Mouse (Mus musculus) heart, adult 2 months (tissue): ENCODE data around the gene Btc. TPM values are rescaled to one million over a fixed set of nuclear protein-coding genes. Genes with fewer than 3 reads are reported as not detected.
A peak's percentile ranks its signal among the peaks of the same experiment; 100 is the strongest.

ENCODE experiments used
- DNase-seq, 2 experiments: peaks; one replicate each; pipeline ENCODE4 v3.0.0; 2021
- H3K27ac ChIP-seq: fragments of 200-600 bp; 2 replicates; pipeline ENCODE4 v1.8.1; 2022
- H3K27me3 ChIP-seq: fragments of 200-500 bp; 2 replicates; pipeline ENCODE4 v1.6.1; 2012; ENCODE audit warnings: mild to moderate bottlenecking, low read length, inconsistent platforms, mixed read lengths; ENCODE audit not compliant: control insufficient read depth, insufficient read depth
- H3K36me3 ChIP-seq: fragments of 200-500 bp; 2 replicates; pipeline ENCODE4 v1.6.1; 2012; ENCODE audit warnings: low read length, inconsistent platforms; ENCODE audit not compliant: control insufficient read depth, insufficient read depth
- H3K4me1 ChIP-seq: fragments of 200-500 bp; 2 replicates; pipeline ENCODE4 v1.6.1; 2011; ENCODE audit warnings: low read length; ENCODE audit not compliant: control insufficient read depth, insufficient read depth
- H3K4me3 ChIP-seq: fragments of 200-600 bp; 2 replicates; pipeline ENCODE4 v1.8.1; 2022
- H3K79me2 ChIP-seq: fragments of 200-500 bp; replicated peaks from 2 replicates; pipeline ENCODE4 v1.6.1; 2012; ENCODE audit warnings: mild to moderate bottlenecking, inconsistent platforms, low read length, moderate library complexity, mixed read lengths; ENCODE audit not compliant: control insufficient read depth, insufficient read depth
- H3K9ac ChIP-seq: fragments of 200-500 bp; 2 replicates; pipeline ENCODE4 v1.6.1; 2012; ENCODE audit warnings: low read depth, mild to moderate bottlenecking, control low read depth, inconsistent platforms, low read length, mixed read lengths
- CTCF ChIP-seq: fragments of 200-600 bp; IDR thresholded peaks from 2 replicates; pipeline ENCODE4 v1.8.1; 2022; ENCODE audit warnings: antibody characterized with exemption, mild to moderate bottlenecking, moderate library complexity
- EP300 ChIP-seq: fragments of 200-500 bp; IDR thresholded peaks from 2 replicates; pipeline ENCODE4 v1.6.1; 2011; ENCODE audit warnings: low read depth, low read length, control low read depth; ENCODE audit not compliant: insufficient read depth
- POLR2A ChIP-seq: fragments of 200-500 bp; IDR thresholded peaks from 2 replicates; pipeline ENCODE4 v1.6.1; 2011; ENCODE audit warnings: mild to moderate bottlenecking, low read depth, low read length, control low read depth; ENCODE audit not compliant: insufficient read depth
- WGBS: fragments of 180-500 bp; shearing (Covaris S2); methylation state at CpG from one replicate; pipeline ENCODE4 v1.1.7; 2018; 5-methylcytosine and 5-hydroxymethylcytosine counted together
- intact Hi-C: fragments of 180-260 bp; cut with DNase I; formaldehyde crosslinking; loops from one replicate; pipeline ENCODE4 v1.15.1; 2025
- polyA plus RNA-seq: library from polyadenylated mRNA; depleted of rRNA; stranded (reverse); fragments of >200 nt; gene quantifications from 2 replicates; pipeline ENCODE4 v1.2.3, GENCODE M21; 2012
- total RNA-seq, 2 experiments: library from RNA; stranded (reverse); gene quantifications; 2 replicates each; pipeline ENCODE4 v1.2.3; 2021

Btc gene
- total and polyA plus RNA-seq, 3 experiments, result 0.35 to 1.6 (median 1.5) TPM

- H3K79me2 ChIP-seq, result no peaks in the 10 kb centered on the region
- no peaks in the 10 kb centered on the region for H3K27me3 ChIP-seq
- H3K9ac ChIP-seq, result no peak overlapping the region
- DNase-seq, result no peak
- H3K4me3 ChIP-seq, result no peak overlapping the region
- H3K36me3 ChIP-seq, result no peaks in the 10 kb centered on the region
- 57% methylated on average over 8 of the region's 8 CpGs for whole genome bisulfite sequencing
- intact Hi-C loops, result no loop called here
- no peaks in the 10 kb centered on the region for H3K4me1 ChIP-seq
- no peak for TF ChIP-seq CTCF
- no peak for TF ChIP-seq POLR2A
- TF ChIP-seq EP300, result no peak
- no peak overlapping the region for H3K27ac ChIP-seq
These were observed 11.0 kb upstream of the Btc start for GRCm38 (mm10) chr5:91413814-91414213.

DNA sequence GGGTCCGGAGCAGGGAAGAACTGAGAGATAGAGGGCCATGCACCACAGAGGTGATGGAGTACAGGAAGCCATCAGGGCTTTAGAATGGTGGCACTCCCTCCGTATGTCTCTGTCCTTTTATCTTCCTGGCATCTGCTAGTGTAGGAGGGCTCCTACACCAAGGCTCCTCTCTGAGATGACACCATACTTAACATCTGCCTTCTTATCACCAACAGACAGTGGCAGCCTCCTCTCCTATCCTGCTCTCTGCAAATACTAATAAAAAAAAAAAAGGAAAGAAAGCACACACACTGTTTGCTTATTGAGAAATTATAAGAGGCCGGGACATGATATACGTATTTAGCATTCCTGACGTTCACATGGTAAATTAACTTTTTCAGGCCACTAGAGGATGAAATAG is 1.5 kb upstream of the Btc start:
- Histone ChIP-seq H3K27ac (no peak overlapping the region), H3K9ac (no peak overlapping the region), H3K4me1 (peaks cover 1% of the 10 kb centered on the region; the same call in 1 of the 2 replicates), H3K4me3 (no peak overlapping the region), H3K27me3 (no peaks in the 10 kb centered on the region), H3K79me2 (no peaks in the 10 kb centered on the region), H3K36me3 (no peaks in the 10 kb centered on the region)
- TF ChIP-seq CTCF, result no peak
- TF ChIP-seq EP300, result no peak
- TF ChIP-seq POLR2A, result no peak
- DNase-seq, result no peak
- intact Hi-C loops, result no loop called here
- 82% methylated on average over 5 of the region's 5 CpGs for WGBS

DNA sequence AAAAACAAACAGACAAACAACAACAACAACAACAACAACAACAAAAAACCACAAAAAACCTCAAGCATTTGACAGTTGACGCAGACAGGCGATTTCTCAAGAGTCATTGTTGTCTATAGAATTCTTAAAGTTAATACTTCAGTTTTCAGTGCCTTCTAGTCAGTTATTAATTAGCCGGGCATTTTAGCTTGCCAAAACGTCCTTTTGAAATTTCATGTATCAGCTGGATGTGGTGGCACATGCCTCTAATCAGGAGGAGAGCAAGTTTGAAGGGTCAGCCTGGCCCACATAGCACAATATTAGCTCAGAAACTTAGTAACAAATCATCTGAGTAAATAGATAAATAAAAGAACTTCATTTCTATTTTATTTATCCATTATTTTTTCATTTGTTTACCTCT is 487 bp upstream of the Btc start:
- Histone ChIP-seq H3K4me3 (no peak overlapping the region), H3K36me3 (no peaks in the 10 kb centered on the region), H3K79me2 (no peaks in the 10 kb centered on the region), H3K27ac (no peak overlapping the region; the same call in 1 of the 2 replicates), H3K4me1 (peaks cover 1% of the 10 kb centered on the region; the same call in 1 of the 2 replicates), H3K9ac (no peak overlapping the region), H3K27me3 (no peaks in the 10 kb centered on the region)
- WGBS, result 77% methylated on average over 4 of the region's 4 CpGs
- no peak for DNase-seq
- intact Hi-C loops, result no loop called here
- TF ChIP-seq EP300 (no peak), CTCF (no peak), POLR2A (no peak)

DNA sequence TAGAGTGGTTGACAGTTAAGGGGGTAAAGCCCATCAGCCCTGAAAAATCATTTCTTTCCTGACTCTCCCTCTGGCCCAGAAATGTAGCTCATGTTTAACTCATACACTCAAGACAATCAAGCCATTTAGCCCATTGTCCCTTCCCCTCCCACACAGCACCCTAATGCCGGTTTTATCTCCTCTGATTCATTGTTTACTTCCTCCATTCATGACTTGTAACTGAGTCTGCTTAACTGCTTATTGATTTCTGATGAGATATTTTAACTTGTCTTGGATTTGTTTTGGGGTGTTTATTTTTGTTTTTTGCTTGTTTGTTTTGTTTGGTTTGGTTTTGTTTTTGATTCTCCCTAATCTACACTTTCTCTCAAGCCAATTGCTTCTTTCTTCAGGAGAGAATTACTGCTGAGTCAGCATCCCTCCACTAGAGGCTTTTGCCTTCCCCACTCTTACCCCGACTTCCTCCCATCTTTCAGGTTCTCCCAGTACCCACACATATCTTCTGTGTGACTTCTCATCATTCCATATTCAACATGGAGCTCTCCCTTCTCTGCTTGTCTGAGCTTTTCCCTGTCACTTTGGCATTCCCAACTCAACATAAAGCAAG is 2.2 kb downstream of the Btc start:
- 32% methylated on average over 2 of the region's 2 CpGs for WGBS
- intact Hi-C loops, result no loop called here

DNA sequence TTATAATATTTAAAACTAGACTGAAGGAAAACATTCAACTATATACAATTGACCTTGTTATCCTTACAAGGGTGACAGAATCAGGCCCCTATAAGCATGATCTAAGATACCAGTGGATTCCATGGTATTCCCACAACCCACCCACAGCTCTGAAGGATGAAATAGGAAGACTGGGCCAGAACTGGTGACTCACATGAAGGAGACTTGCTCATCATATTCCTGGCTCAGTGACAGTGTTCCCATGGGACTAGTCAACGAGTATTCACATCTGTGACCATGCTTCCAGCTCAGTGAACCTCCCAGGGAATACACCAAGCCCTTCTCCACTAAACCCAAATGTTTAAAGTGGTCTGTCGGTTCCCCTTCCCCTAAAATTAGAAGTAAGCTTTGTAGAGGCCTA is 27.3 kb downstream of the Btc start:
- Histone ChIP-seq H3K27ac (no peak overlapping the region), H3K4me3 (no peak overlapping the region), H3K27me3 (no peaks in the 10 kb centered on the region), H3K36me3 (no peaks in the 10 kb centered on the region), H3K79me2 (no peaks in the 10 kb centered on the region), H3K9ac (no peak overlapping the region), H3K4me1 (no peaks in the 10 kb centered on the region)
- TF ChIP-seq POLR2A (no peak), EP300 (no peak), CTCF (no peak)
- WGBS, result 29% methylated on average over 2 of the region's 2 CpGs
- intact Hi-C loops, result no loop called here
- DNase-seq, result peak in 1 of 2 experiments; percentile 8

More for the DNA sequence above, 2.2 kb downstream of the Btc start:
- H3K9ac ChIP-seq, result no peak overlapping the region
- H3K4me3 ChIP-seq, result no peak overlapping the region
- TF ChIP-seq POLR2A, result no peak
- no peak for TF ChIP-seq EP300
- no peak for TF ChIP-seq CTCF
- H3K79me2 ChIP-seq, result no peaks in the 10 kb centered on the region
- H3K4me1 ChIP-seq, result peaks cover 1% of the 10 kb centered on the region; the same call in 1 of the 2 replicates
- no peak for DNase-seq
- no peaks in the 10 kb centered on the region for H3K36me3 ChIP-seq
- no peaks in the 10 kb centered on the region for H3K27me3 ChIP-seq
- H3K27ac ChIP-seq, result no peak overlapping the region

DNA sequence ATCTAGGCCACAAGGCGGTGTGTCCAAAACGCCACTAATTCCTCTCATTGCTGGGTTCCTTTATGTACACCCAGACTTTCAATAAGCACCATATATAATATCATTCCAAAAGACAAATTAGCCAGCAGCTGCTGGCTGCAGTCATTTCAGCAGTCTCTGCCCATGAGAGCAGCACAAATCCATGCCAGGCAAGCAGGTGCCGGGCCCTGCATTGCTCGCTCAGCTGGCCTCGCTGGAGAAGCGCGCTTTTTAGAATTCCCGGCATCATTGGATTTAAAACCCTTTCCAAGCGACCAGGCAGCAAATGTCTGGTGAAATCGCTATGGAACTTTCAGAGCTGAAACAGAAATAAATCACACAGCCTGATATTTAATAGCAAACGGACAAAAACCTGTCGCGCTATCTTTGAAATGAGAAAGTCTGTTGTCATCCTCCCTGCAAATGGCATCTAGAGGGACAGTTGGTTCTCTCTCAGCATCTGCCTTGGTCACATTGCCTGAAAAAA is 34.7 kb downstream of the Btc start:
- H3K9ac ChIP-seq, result no peak overlapping the region
- no peaks in the 10 kb centered on the region for H3K79me2 ChIP-seq
- H3K4me1 ChIP-seq, result no peaks in the 10 kb centered on the region
- no peak for DNase-seq
- intact Hi-C loops, result no loop called here
- TF ChIP-seq CTCF (no peak), EP300 (no peak), POLR2A (no peak)
- H3K36me3 ChIP-seq, result no peaks in the 10 kb centered on the region
- 92% methylated on average over 13 of the region's 13 CpGs for WGBS
- H3K27ac ChIP-seq, result no peak overlapping the region
- H3K27me3 ChIP-seq, result no peaks in the 10 kb centered on the region
- no peak overlapping the region for H3K4me3 ChIP-seq
